Mouse (Mus musculus) midbrain, postnatal 0 days (tissue): ENCODE measurements around the gene Necab2. TPM values are rescaled to one million over a fixed set of nuclear protein-coding genes. Genes with fewer than 3 reads are reported as not detected.
A peak's percentile ranks its signal among the peaks of the same experiment; 100 is the strongest.

Experiments
- ATAC-seq: fragments of 200-750 bp; cut with Nextera tagmentation; 2 replicates; pipeline ENCODE4 v1.8.0; 2017; ENCODE audit warnings: moderate number of reproducible peaks, mild to moderate bottlenecking, moderate TSS enrichment, moderate library complexity; ENCODE audit not compliant: low FRiP score
- DNase-seq: peaks from one replicate; pipeline ENCODE4 v3.0.0-alpha.2; 2015; ENCODE audit warnings: low spot score
- H3K27ac ChIP-seq: fragments of 300-500 bp; sonication (generic); 2 replicates; pipeline ENCODE4 v1.5.1; 2014; ENCODE audit warnings: low read depth, mild to moderate bottlenecking, low read length, mixed read lengths
- H3K27me3 ChIP-seq: fragments of 300-500 bp; sonication (generic); 2 replicates; pipeline ENCODE4 v1.6.1; 2014; ENCODE audit warnings: low read length, control low read depth, mixed read lengths; ENCODE audit not compliant: insufficient read depth
- H3K36me3 ChIP-seq: fragments of 300-500 bp; sonication (generic); 2 replicates; pipeline ENCODE4 v1.6.1; 2014; ENCODE audit warnings: low read length, control low read depth, mixed read lengths; ENCODE audit not compliant: insufficient read depth
- H3K4me1 ChIP-seq: fragments of 300-500 bp; sonication (generic); 2 replicates; pipeline ENCODE4 v1.6.1; 2014; ENCODE audit warnings: mild to moderate bottlenecking, control low read depth, antibody characterized with exemption, low read length, mixed read lengths; ENCODE audit not compliant: insufficient read depth
- H3K4me2 ChIP-seq: fragments of 300-500 bp; sonication (generic); 2 replicates; pipeline ENCODE4 v1.6.1; 2014; ENCODE audit warnings: low read depth, mild to moderate bottlenecking, low read length, mixed read lengths; ENCODE audit not compliant: poor library complexity, severe bottlenecking
- H3K4me3 ChIP-seq: fragments of 300-500 bp; sonication (generic); 2 replicates; pipeline ENCODE4 v1.5.1; 2014; ENCODE audit warnings: low read depth, mild to moderate bottlenecking, low read length, moderate library complexity
- H3K9ac ChIP-seq: fragments of 300-500 bp; sonication (generic); replicated peaks from 2 replicates; pipeline ENCODE4 v1.6.1; 2014; ENCODE audit warnings: mild to moderate bottlenecking, low read length, moderate library complexity, mixed read lengths; ENCODE audit not compliant: poor library complexity, severe bottlenecking
- H3K9me3 ChIP-seq: fragments of 300-500 bp; sonication (generic); 2 replicates; pipeline ENCODE4 v1.6.1; 2016; ENCODE audit warnings: low read length, control low read depth
- CTCF ChIP-seq: IDR thresholded peaks from 2 replicates; pipeline ENCODE4 v1.5.1; 2016; ENCODE audit warnings: antibody characterized with exemption, mild to moderate bottlenecking
- WGBS: fragments of 180-500 bp; shearing (Covaris S2); extraction: QIAGEN DNeasy Blood & Tissue Kit; methylation state at CpG from one replicate; pipeline ENCODE4 v1.1.7; 2014; 5-methylcytosine and 5-hydroxymethylcytosine counted together
- polyA plus RNA-seq: library from polyadenylated mRNA; unstranded; fragments of >200 nt; fragmentation: Nextera tagmentation; extraction: Ambion mirVana; gene quantifications from 2 replicates; pipeline ENCODE4 v1.2.1, GENCODE M21; 2015
- total RNA-seq: library from RNA; depleted of rRNA; stranded (reverse); fragments of >200 nt; gene quantifications from 2 replicates; pipeline ENCODE4 v1.2.3, GENCODE M21; 2014

Necab2 gene
- total and polyA plus RNA-seq, 2 experiments from 2014 or later = 76.6 to 119 TPM

GRCm38 (mm10) chr8:119440952-119441270, 5.6 kb upstream of the Necab2 start:
- TF ChIP-seq CTCF = no peak
- Histone ChIP-seq H3K27ac (no peak overlapping the region), H3K27me3 (no peaks in the 10 kb centered on the region; the same call in 1 of the 2 replicates), H3K9me3 (no peaks in the 10 kb centered on the region), H3K4me2 (no peak overlapping the region), H3K4me3 (no peak overlapping the region), H3K36me3 (no peaks in the 10 kb centered on the region), H3K4me1 (0 out of 2 replicates have a peak, but pooled peaks cover 3% of the 10 kb centered on the region), H3K9ac (no peak overlapping the region)
- 68% methylated on average over 1 of the region's 1 CpGs for WGBS
- DNase-seq (no peak), ATAC-seq (no peak)

DNA sequence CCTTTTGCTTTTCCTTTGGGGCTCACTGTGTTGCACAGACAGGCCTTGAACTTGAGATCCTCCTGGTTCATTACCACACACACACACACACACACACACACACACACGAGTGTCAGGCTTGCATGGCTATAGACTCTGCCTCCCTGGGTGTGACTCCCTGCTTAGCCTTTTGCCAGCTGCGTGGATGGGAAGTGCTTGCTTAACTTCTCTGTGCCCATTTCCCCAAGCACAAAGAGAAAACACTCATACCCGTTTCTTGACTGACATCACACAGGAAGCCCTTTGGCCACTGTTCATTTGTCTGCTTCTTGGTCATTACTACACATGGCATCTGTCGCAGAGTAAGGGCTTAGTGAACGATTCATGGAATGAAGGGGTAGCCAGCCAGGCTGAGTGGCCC, 4.5 kb upstream of the Necab2 start:
- ATAC-seq = no peak
- no peaks in the 10 kb centered on the region for H3K9me3 ChIP-seq
- no peak for TF ChIP-seq CTCF
- no peaks in the 10 kb centered on the region; the same call in 1 of the 2 replicates for H3K27me3 ChIP-seq
- H3K36me3 ChIP-seq = no peaks in the 10 kb centered on the region
- no peak for DNase-seq
- no peak overlapping the region for H3K4me3 ChIP-seq
- 0 out of 2 replicates have a peak, but pooled peaks cover 3% of the 10 kb centered on the region for H3K4me1 ChIP-seq
- WGBS = 71% methylated on average over 5 of the region's 5 CpGs
- no peak overlapping the region for H3K4me2 ChIP-seq
- H3K27ac ChIP-seq = no peak overlapping the region
- no peak overlapping the region for H3K9ac ChIP-seq

GRCm38 (mm10) chr8:119442970-119443369, 3.5 kb upstream of the Necab2 start:
- no peak overlapping the region for H3K27ac ChIP-seq
- ATAC-seq (no peak), DNase-seq (no peak)
- 0 out of 2 replicates have a peak, but pooled peaks cover 3% of the 10 kb centered on the region for H3K4me1 ChIP-seq
- 95% methylated on average over 8 of the region's 8 CpGs for WGBS
- no peaks in the 10 kb centered on the region for H3K9me3 ChIP-seq
- H3K4me3 ChIP-seq = no peak overlapping the region
- TF ChIP-seq CTCF = no peak
- H3K4me2 ChIP-seq = no peak overlapping the region
- H3K36me3 ChIP-seq = no peaks in the 10 kb centered on the region
- H3K9ac ChIP-seq = no peak overlapping the region
- H3K27me3 ChIP-seq = no peaks in the 10 kb centered on the region; the same call in 1 of the 2 replicates

DNA sequence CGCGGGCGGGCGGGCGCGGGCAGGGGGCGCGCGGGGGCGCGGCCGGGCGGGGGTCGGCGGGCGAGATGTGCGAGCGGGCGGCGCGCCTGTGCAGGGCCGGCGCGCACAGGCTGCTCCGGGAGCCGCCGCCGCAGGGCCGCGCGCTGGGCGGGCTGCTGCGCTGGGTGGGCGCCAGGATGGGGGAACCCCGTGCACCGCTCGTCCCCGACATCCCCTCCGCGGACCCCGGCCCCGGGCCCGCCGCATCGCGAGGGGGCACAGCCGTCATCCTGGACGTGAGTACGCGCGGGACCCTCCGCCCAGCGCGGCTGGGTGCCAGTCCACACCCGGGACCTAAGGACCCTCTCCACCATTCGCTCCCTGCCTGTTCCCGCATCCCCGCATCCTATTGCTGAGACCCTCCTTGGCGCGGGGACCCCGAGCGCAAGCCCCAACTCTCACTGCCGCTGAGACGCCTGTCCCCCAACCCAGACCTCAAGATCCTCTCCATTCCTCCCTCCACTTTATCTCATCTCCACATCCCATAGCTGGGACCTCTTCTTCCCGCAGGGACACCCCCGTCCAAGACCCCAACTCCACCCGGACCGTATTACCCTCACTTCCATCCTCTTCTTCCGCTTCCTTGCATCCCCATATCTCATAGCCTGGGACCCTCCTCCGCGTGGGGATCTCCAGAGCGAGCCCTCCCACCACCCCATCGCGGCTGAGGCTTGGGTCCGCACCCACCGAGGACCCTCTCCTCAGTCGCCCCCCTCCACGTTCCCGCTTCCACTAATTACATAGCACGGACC, 666 bp downstream of the Necab2 start:
- Histone ChIP-seq H3K4me1 (no peaks in the 10 kb centered on the region; the same call in none of the 2 replicates), H3K27me3 (no peaks in the 10 kb centered on the region; the same call in 1 of the 2 replicates), H3K9ac (peak overlapping the region; percentile 82), H3K36me3 (no peaks in the 10 kb centered on the region), H3K9me3 (no peaks in the 10 kb centered on the region), H3K4me3 (peak overlapping the region; percentile 69), H3K4me2 (peak overlapping the region; percentile 86), H3K27ac (no peak overlapping the region)
- no peak for TF ChIP-seq CTCF
- no peak for DNase-seq
- ATAC-seq = peak; percentile 71
- 2% methylated on average over 30 of the region's 80 CpGs for WGBS

GRCm38 (mm10) chr8:119447781-119448170, 1.3 kb downstream of the Necab2 start:
- Histone ChIP-seq H3K4me3 (peak overlapping the region; percentile 69), H3K27ac (no peak overlapping the region), H3K36me3 (no peaks in the 10 kb centered on the region), H3K4me2 (peak overlapping the region; percentile 86), H3K9ac (peak overlapping the region; percentile 82), H3K27me3 (no peaks in the 10 kb centered on the region; the same call in 1 of the 2 replicates), H3K9me3 (no peaks in the 10 kb centered on the region), H3K4me1 (no peaks in the 10 kb centered on the region; the same call in none of the 2 replicates)
- no peak for TF ChIP-seq CTCF
- ATAC-seq = no peak
- no peak for DNase-seq
- WGBS = under 1% methylated on average over 17 of the region's 17 CpGs

DNA sequence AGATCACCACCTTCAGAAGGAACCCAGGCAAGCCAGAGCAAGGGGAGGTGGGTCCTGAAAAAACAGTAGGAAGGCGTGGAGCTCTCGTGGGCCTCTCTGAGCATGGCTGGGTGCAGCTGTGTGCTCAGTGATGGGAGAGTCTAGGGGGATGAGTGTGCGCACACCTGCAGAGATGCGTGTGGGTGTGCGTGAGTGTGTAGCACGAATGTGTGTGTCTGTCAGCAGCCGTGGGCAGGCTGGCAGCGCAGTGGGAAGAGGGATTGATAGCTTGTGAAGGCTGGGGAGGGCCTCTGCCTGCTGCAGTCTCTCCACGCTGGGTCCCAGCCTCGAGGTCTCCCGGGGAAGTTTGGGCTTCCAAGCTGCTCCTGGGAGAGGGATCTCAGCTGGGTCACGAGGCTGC, 3.1 kb downstream of the Necab2 start:
- H3K9me3 ChIP-seq = no peaks in the 10 kb centered on the region
- 82% methylated on average over 12 of the region's 12 CpGs for WGBS
- H3K27me3 ChIP-seq = no peaks in the 10 kb centered on the region; the same call in 1 of the 2 replicates
- H3K36me3 ChIP-seq = no peaks in the 10 kb centered on the region
- ATAC-seq (no peak), DNase-seq (no peak)
- 0 out of 2 replicates have a peak overlapping the region, but pooled peaks have one; percentile 5 for H3K9ac ChIP-seq
- H3K27ac ChIP-seq = no peak overlapping the region
- no peak overlapping the region for H3K4me2 ChIP-seq
- no peak overlapping the region for H3K4me3 ChIP-seq
- no peak for TF ChIP-seq CTCF
- H3K4me1 ChIP-seq = no peaks in the 10 kb centered on the region; the same call in none of the 2 replicates
